Mouse (Mus musculus) thymus, postnatal 10 days (tissue): ENCODE results near the gene Sorcs3.

Experiments used
- DNase-seq, 2 experiments: peaks; one replicate each; pipeline ENCODE4 v3.0.0; 2021; ENCODE audit warnings: low spot score in 2 of 2

Sorcs3 gene

GRCm38 (mm10) chr19:48205929-48206814 lies at the start of gene Sorcs3:
Sorcs3 (plus strand) TSS chr19:48206025.
- no peak for DNase-seq

GRCm38 (mm10) chr19:48165341-48165740 lies 40.5 kb upstream of the Sorcs3 start:
- DNase-seq: no peak

GRCm38 (mm10) chr19:48167110-48167509 lies 38.7 kb upstream of the Sorcs3 start:
- no peak for DNase-seq

- no peak for DNase-seq
Observed at GRCm38 (mm10) chr19:48168284-48168683, 37.5 kb upstream of the Sorcs3 start.

- no peak for DNase-seq
Observed at GRCm38 (mm10) chr19:48174717-48175116, 31.1 kb upstream of the Sorcs3 start.

- peak in 1 of 2 experiments; percentile 19 for DNase-seq
Observed at GRCm38 (mm10) chr19:48203928-48204470, 1.8 kb upstream of the Sorcs3 start.

GRCm38 (mm10) chr19:48204476-48204875 lies 1.3 kb upstream of the Sorcs3 start:
- no peak for DNase-seq

GRCm38 (mm10) chr19:48204892-48205761 lies 698 bp upstream of the Sorcs3 start:
- no peak for DNase-seq

GRCm38 (mm10) chr19:48206861-48207730 lies 1.3 kb downstream of the Sorcs3 start:
- DNase-seq: no peak

- DNase-seq: no peak
Observed at GRCm38 (mm10) chr19:48207731-48208370, 2.0 kb downstream of the Sorcs3 start.

GRCm38 (mm10) chr19:48215379-48215778 lies 9.6 kb downstream of the Sorcs3 start:
- no peak for DNase-seq

GRCm38 (mm10) chr19:48237786-48238372 lies 32.1 kb downstream of the Sorcs3 start:
- DNase-seq: no peak

GRCm38 (mm10) chr19:48238391-48238790 lies 32.6 kb downstream of the Sorcs3 start:
- no peak for DNase-seq

GRCm38 (mm10) chr19:48240960-48241359 lies 35.1 kb downstream of the Sorcs3 start:
- DNase-seq: no peak

- DNase-seq: no peak
Observed at GRCm38 (mm10) chr19:48244036-48244435, 38.2 kb downstream of the Sorcs3 start.

- DNase-seq: no peak
Observed at GRCm38 (mm10) chr19:48259223-48259622, 53.4 kb downstream of the Sorcs3 start.

GRCm38 (mm10) chr19:48260671-48261070 lies 54.8 kb downstream of the Sorcs3 start:
- no peak for DNase-seq

GRCm38 (mm10) chr19:48263750-48264149 lies 57.9 kb downstream of the Sorcs3 start:
- no peak for DNase-seq

- no peak for DNase-seq
Observed at GRCm38 (mm10) chr19:48280273-48280672, 74.4 kb downstream of the Sorcs3 start.

- no peak for DNase-seq
Observed at GRCm38 (mm10) chr19:48282250-48282649, 76.4 kb downstream of the Sorcs3 start.
